Mouse (Mus musculus) ES-Bruce4 (cell line): ENCODE measurements around the gene Klhl8.

ENCODE experiments used
- CTCF ChIP-seq: IDR thresholded peaks from one replicate; pipeline ENCODE4 v1.8.1; 2011; ENCODE audit warnings: low read depth, low read length
- EP300 ChIP-seq: IDR thresholded peaks from 2 replicates; pipeline ENCODE4 v1.6.1; 2011; ENCODE audit warnings: low read depth, low read length; ENCODE audit not compliant: insufficient read depth
- POLR2A ChIP-seq: IDR thresholded peaks from one replicate; pipeline ENCODE4 v1.8.1; 2011; ENCODE audit warnings: low read length; ENCODE audit not compliant: insufficient read depth

DNA sequence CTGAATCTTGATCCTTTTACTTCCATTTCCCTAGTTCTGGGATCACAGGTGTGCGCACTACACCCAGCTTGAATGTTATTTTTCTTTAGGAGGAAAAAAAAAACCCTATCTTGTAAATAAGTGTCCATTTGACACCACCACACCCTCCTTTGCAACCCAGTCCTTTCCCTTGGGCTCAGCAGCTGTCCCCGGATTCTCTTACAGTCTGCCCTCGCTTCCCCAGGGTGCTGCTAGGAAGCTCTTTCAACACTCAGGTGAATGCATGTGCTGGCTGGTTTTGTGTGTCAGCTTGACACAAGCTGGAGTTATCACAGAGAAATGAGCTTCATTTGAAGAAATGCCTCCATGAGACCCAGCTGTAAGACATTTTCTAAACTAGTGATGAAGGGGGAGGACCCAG, 7.2 kb upstream of the Klhl8 start:
- no peak for TF ChIP-seq POLR2A
- TF ChIP-seq CTCF, result no peak
- no peak for TF ChIP-seq EP300
